Mouse (Mus musculus): ENCODE data around the gene Klhl29.

Klhl29 gene

DNA sequence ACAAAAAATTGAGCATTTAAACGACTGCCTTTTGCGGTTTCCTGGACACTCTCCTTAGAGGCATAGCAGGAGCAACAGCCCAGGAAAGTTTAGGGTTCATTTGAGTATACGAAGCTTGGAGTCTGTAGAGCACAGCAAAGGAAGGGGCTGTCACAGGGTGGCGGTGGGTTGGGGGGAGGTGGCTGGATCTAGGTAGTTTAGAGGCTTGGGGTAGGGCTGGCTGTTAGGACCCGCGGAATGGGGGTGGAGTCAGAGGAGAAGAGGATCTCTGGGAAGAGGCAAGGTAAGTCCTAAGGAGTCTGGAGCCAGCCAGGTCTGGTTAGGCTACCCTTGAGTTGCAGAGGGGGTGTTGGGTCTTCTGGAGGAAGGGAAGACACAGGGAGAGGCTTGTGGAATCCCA is 255.2 kb downstream of the Klhl29 start:
- DNase-seq (ENCODE audit: low spot score) = no peak

DNA sequence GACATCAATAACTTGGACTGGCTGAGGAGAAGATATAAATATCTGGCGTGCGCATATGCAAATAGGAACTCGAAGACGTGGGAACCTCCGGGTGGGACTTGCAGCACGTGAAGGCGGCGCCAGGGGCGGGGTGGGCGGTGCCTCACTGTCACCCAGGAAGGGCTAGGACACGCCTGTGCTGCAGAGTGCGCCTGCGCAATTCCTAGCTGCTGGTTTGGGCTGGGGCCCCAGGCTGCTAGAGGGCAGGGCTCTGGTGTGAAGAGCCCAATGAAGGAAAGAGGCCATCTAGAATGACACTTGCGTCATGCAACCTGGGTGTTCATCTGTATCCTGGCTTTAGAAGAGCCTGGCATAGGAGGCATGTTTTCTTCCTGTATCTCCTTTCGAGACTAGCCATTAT is 255.8 kb downstream of the Klhl29 start:
- peak; percentile 94 for DNase-seq (ENCODE audit: low spot score)

DNA sequence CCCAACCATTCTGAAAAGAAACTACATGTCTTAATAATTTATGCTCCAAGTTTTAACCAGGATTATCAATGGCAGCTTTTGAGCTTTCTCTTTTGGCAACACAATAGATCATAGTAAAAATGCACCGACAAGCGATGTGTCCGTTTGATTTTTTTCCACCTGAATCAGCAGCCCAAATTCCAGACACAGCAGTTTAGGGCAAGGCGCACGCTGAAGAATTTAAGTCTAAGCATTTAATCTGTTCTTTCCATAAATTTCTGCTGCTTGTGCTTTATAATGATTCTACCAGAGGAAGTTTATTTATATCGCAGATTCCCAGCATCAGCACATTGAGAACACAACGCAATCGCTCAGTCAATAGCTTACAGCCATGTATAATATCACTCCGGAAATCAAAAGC is 256.2 kb downstream of the Klhl29 start:
- DNase-seq (ENCODE audit: low spot score) = no peak

DNA sequence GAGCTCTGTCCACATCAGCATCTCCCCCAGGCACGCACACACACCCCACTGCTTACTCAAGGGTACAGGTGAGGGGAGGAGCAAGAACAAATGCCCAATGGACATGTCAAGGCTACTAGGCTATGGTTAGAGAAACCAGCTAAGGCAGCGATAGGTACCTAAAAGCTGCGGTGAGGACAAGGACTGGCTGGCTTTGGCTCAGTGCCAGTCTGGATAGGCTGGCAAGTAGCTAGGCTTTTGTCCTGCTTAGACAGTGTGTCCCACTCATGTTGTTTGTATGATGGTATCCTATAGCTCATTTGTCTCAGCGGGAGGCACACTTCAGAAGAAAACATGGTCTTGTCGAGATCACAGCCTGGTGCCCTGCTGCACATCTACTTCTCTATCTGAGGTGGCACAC is 258.9 kb downstream of the Klhl29 start:
- DNase-seq (ENCODE audit: low spot score) = no peak

DNA sequence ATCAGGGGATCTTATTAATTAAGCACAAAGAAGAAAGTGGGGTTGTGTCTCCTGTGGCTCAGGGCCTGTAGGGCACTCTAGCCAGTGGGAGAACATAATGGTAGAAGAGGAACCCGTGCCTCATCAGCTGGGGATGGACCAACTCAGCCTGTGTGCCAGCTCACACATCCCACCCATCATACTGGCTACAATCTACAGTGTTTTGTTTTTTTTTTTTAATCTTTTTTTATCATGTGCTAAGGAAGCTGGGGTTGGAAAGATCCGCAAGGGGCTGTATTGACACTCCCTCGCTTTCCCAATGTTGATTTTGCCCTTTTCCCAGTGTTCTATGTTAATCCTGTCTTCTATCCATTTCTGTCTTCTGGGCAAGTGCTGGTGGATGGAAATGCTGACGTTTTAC is 260.9 kb downstream of the Klhl29 start:
- no peak for DNase-seq (ENCODE audit: low spot score)

DNA sequence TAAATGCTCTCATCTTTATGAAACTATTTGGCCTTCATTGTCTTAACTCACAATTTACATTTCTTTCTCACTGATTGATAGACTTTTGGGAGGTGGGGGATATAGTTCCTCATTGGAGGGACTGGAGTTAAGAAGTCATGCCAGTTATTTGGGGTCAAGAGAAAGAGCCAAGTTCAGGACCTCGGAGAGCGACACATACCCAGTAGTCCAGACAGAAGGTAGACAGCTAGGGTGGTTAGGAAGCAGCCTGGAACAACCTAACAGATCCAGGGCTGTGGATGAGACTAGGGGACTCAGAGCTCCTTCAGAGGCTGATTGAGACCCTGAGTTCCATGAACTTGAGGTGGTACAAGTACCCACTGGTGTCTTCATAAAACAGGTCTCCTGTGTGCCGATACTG is 264.1 kb downstream of the Klhl29 start:
- no peak for DNase-seq (ENCODE audit: low spot score)

DNA sequence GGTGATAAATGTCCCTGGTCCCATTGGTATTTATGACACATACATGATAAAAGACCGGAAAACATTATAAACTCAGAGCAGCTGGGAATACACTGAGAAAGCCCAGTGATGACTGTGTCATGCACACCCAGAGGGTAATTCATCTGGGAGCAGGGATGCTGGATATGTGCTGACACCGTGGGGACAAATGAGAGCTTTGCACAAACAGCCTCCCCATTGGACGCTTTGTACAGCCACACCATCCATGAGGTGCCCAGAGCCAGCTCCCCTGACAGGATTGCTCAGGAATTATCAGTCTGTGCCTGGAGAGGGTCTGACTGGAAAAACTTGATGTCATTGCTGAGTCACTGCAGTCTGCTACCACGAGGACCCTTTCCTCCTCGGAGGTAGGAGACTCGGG is 266.9 kb downstream of the Klhl29 start:
- DNase-seq (ENCODE audit: low spot score) = no peak

DNA sequence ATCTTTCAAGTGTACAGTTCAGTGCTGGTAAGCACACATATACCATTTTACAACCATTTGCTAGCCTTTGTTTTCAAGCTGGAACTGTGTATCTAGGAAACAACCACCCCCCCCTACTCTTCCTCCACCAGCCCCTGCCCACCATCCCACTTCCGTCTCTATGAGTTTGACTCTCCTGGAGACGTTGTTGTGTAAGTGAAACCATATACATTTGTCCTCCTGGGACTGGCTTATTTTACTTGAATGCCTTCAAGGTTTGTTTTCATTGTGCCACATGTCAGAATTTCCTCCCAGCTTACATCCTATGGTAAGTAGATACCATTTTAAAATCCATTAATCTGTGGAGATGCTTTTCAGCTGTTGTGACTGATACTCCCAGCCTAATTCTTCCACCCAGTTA is 267.7 kb downstream of the Klhl29 start:
- no peak for DNase-seq (ENCODE audit: low spot score)

DNA sequence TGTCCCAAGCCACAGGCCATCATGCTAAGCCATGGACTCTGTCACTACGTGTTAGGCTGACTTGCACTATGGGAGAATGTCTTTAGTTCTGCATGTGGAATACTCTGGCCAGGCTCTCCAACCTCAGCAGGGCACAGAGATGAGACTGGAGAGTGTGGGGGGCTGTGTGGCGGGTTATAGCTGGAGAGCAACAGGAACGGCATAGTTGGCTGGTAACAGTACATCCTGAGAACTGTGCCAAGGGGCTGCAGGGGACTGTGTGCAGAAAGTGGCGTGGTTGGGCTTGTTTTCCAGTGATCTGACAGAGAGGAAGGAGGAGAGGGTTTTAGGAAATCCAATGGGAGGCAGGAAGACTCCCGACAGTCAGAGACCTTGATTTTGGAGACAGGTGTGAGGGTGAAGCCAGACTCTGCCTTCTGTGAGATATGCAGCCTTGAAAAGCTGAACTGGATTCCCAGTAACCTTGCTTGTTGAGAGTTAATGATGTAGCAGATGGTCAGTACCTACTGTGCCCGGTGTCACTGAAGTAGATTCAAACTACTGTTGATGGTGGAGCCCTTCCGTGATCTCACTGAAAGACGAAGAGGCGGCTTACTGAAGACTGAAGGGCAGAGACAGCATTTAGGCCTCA is 270.9 kb downstream of the Klhl29 start:
- DNase-seq (ENCODE audit: low spot score) = no peak

DNA sequence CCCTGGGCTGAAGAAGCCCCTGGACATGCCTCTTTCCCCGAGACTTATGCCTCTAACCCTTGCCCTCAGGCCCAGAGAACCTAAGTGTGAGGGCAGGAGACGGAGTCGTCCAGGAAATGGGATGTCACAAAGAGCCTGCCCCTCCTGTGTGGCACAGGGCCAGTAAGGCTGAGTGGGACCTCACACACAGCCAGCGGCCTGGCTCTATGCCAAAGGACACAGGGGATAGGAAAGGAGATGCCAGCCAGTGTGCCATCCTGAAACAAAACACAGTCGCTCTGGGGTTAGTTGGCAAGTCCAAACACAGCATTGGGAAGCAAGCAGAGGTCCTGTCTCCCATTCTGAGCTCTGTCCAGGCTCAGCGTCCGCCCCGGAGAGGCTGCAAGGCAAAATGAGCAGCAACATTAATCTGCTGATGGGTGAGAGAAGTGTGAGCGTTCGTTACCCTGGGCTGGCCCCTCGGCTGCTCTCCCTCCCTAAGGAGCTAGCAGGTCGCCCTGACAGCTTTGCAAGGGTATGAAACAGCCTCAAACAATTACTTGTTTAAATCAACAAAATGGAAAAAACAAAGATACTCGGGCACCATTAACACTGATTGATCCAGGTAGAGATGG is 274.0 kb downstream of the Klhl29 start:
- DNase-seq (ENCODE audit: low spot score) = no peak

DNA sequence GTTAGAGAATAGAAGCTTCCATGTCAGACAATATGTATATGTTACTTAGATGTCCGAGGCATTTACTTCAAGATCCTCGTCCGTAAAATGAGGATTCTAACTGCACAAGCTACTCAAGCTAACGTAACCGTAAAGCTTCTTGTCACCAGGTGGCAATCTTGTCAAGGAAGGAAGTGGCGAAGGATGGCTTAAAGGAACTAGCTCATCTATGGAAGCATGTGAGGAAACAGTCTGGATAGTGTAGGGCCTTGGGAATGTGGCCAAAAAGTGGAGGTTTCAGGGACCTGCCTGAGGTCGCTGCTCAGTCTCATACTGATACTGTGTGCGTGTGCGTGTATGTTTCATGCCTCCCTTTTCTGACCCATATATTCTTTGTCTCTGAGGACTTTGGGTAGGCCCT is 275.9 kb downstream of the Klhl29 start:
- no peak for DNase-seq (ENCODE audit: low spot score)

DNA sequence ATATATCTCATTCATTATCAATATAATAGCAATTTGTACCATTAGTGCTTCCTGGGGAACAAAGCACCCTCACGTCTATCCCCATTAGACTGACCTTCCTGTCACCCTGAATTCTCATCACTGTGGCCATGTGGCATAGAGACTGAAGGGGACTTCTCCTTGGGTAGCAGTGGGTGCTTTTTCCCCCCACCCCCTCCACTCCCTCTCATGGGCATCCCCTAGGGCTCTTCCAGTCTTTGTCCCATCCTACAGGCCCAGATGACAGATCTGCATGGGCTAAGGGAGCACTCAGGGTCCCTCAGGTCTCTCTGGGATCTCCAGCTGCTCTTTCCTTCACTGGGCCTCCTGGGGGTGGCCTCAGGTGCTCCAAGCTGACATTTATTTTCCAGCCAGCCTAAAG is 286.8 kb downstream of the Klhl29 start:
- no peak for DNase-seq (ENCODE audit: low spot score)

DNA sequence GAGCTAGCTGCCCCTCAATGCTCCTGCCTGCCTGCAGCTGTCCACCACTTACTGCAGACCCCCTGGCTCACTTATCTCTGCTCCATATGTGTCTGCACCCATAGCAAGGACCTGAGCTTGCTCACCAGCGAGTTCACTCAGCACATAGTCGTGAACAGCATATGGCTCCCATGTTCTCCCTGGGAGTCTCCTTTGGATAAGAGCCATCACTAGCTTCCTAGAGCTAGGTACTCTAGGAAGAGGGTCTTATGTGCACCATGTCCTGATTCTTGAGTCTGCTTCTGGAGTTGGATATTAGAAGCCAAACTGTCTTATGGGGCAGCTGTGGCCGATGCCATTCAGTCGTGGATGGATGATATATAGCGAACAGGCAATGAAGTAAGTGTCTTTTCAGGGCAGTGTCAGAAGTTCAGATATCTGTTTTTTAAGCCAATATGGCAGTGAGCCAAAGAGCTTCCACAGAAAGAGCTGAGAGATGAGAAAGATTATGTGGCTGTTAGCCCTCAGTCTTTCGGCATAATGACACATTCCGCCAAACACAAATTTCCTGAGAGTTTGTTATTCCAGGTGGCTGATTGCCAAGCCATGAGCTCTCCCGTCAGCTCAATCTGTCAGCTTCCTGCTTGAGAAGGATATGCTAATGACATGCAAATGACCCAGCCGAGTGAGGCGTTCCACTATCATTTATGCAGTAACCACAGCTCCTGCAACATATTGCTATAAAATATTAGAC is 287.5 kb downstream of the Klhl29 start:
- DNase-seq (ENCODE audit: low spot score) = peak; percentile 80

DNA sequence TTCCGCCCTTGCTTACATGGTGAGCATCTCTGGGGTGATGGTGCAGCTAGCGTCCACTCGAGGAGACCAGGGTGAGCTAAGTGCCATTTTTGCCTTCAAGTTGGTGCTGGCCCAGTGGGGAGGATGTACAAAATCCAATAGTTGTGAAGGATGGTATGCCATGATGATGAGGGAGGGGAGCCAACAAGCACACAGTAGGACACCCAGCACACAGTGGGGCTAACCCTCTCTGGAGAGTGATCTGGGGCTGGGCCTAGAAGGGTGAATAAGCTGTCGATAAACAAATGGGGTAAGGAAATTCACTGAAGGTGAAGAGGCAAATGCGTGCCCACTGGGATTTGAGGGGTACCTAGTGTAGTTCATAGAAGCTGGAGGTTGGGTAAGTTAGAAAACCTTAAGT is 290.8 kb downstream of the Klhl29 start:
- no peak for DNase-seq (ENCODE audit: low spot score)

DNA sequence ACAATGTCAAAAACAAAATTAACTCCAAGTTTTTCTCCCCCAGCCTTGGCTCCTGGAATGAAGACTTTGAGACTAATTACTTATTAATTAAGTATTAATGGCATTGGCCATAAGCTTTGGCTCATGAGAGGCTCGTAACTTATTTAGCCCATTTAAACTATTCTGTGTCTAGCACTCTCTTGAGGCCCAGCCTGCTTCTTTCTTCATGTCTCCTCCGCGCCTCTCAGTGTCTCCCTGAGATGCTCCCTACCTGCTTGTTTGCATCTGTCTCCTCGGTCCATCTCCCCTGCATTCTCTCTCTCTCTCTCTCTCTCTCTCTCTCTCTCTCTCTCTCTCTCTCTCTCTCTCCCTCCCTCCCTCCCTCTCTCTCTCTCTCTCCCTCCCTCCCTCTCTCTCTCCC is 294.0 kb downstream of the Klhl29 start:
- DNase-seq (ENCODE audit: low spot score) = no peak

DNA sequence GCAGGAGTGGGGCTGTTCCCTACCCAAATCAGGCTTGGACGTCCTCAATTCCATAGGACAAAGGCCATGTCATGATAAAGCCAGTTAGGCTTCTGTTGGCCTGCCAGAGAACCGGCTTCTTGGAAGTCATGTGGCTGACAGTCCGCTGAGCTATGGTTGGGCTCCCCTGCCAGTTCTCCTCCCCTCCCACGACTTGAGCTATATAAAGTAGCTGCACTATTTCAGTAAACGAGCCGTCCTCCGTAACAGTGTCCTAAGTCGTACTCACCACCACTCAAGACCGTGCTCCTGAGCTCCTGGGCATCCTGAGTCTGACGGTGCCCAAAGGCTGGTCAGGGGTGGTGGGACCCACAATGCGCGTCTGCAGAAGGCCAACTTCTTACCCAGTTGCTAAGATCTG is 302.3 kb downstream of the Klhl29 start:
- no peak for DNase-seq (ENCODE audit: low spot score)

DNA sequence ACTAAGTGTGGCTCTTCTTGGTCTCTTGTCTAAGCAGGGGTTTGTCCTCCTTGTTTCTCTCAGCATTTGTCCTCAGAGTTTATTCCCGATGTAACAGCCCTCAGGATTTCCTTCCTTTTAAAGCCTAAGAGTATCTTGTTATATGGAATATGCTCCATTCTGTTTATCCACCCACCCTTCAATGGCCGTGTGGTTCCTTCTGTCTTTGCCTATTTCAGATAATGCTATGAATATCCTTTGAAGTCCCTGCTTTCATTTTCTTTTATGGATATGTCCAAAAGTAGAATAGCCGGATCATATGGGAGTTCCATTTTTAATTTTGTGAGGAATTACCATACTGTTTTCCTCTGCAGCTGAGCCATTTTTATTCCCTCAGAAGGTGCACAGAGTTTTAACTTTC is 305.4 kb downstream of the Klhl29 start:
- no peak for DNase-seq (ENCODE audit: low spot score)

DNA sequence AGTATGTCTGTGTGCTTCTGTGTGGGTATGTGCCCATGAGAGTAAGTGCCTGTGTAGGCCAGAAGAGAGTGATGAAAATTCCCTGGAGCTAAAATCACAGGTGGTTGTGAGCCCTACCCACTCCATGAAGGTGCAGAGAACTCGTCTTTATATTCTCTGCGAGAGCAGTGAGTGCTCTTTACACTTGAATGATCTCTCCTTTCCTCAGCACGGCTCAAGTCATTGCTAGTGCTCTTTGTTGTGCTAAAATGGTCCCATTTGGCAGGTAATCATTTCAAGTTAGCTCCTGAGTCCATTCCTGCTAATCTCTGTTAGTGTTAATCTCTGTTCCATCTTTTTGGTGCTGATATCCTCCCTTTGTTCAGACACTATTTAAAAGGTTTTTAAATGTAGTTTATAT is 307.9 kb downstream of the Klhl29 start:
- no peak for DNase-seq (ENCODE audit: low spot score)

DNA sequence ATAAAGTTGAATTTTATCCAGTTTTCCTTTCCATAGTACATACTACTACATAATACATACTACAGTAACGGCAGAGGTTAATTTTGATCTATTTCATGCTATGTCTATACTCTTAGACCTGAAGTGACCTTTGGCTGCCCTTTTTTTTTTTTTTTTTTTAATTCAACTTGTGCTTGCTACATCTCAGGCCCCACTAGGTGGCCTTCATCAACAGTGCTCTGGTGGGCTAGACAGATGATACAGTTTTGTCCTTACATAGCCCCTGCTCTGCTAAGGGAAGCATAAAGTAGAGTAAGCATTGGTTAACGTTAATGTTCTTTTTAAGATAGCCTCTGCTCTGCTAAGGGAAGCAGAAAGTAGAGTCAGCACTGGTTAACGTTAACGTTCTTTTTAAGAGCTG is 327.4 kb downstream of the Klhl29 start:
- no peak for DNase-seq (ENCODE audit: low spot score)

DNA sequence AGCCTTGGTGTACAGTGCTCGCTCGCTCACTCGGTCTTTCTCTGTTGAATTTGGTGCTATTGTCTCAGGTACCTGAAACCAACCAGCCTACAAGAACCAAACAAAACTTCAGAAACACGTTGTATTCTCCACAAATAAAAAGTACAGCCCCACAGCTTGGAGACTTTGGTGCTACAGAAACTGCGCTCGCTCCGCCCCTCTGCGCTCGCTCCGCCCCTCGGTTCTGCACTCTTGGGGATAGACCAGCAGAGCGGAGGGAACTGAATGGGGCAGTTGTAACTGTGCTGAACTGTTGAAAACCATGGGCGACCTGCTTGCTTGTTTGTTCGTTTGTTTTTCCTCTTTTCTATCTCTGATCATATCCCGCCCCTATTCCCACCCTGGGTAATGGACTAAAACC is 331.3 kb downstream of the Klhl29 start:
- DNase-seq (ENCODE audit: low spot score) = no peak

DNA sequence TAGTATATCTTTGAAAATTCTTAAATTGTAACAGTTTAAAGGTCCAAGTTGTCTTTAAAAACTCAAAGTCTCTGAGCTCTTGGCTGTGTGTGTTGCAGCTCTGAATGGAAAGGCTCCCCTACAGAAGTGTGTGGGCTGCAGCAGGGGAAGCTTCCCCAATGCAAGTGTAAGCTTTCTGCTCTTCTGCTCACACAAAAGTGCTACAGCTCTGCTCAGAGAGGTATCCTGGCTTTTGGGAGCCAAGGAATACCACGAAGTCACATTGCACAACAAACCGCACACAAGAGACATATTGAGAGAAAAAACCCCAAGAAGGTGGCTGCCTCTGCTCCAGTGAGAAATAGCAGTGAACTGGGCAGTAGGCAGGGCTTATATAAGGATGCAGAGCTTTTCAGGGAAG is 337.5 kb downstream of the Klhl29 start:
- no peak for DNase-seq (ENCODE audit: low spot score)

DNA sequence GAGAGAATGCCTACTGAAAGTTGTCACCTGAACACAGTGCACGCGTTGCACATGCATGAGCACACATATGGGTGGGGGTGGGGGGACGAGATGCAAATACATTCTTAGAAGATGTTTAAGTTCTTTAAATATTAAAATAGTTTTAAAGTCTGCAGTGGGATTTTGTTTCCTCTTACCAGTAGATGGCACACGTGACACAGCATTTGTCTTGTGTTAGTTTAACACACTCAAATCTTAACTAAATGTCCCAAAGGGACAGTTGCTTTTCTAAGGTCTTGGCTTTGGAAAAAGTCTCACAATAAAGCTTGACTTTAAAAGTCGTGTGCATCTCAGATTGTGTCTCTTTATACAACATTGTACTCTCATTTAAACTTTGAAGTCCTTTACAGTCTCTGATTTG is 346.4 kb downstream of the Klhl29 start:
- DNase-seq (ENCODE audit: low spot score) = no peak
